Mouse (Mus musculus): Measurements from ENCODE around the gene Zfp385c. TPM values are rescaled to one million over a fixed set of nuclear protein-coding genes. Genes with fewer than 3 reads are reported as not detected.
"Not testable (repeated sequence)": the region's sequence is repeated elsewhere in the genome, so short reads cannot be mapped to it uniquely, and the experiment has no call there.

Gene Zfp385c
- polyA plus RNA-seq, 1 experiment from 2014 or later: not detected

DNA sequence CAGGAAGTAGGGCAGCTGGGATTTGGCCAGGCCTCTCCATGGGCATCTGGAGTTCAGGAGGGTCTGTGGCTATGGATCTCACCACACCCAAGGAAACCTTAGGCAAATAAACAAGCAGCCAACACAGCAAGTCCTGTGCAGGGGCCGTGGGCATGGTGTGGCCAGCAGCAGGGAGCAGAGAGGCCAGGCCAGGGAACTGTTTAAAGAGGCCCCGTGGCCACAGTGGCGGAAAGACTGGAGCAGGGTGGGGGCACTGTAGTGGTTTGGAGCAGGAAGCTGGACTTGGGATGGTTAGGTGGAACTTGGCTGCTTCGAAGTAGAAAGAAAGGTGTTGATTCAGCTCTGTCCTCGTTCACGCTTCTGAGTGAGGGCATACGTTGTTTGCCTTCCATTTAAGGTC, 5.0 kb downstream of the Zfp385c start:
- Histone ChIP-seq H3K9me3 (replicated peaks) (no peaks in the 10 kb centered on the region), H3K27ac (replicated peaks) (no peak overlapping the region), H3K27me3 (peaks cover 29% of the 10 kb centered on the region), H3K4me3 (replicated peaks) (no peak overlapping the region), H3K4me2 (no peak overlapping the region), H3K36me3 (replicated peaks) (no peaks in the 10 kb centered on the region), H3K4me1 (replicated peaks) (peaks cover 5% of the 10 kb centered on the region; the same call in 1 of the 2 replicates), H3K9ac (no peak overlapping the region)
- no peak for ATAC-seq (ENCODE audit: insufficient read depth)
- 61% methylated on average over 7 of the region's 7 CpGs for WGBS (ENCODE audit: insufficient replicate concordance)

DNA sequence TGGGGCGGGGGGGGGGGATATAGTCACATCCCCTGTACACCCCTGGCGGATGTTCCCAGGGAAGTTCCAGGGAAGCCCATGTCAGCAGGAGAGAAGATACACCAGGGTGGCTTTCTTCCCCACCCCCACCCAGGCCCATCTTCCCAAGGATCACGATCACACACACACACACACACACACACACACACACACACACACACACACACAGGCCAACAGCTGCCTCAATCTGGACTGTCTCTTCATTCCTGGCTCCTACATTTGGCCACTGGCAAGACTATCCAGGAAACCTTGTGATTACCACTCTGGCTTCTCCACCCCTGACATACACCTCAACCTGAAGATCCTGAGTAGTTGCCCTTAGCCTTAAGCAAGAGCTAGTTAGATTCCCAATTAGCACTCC, 6.9 kb downstream of the Zfp385c start:
- no peak for ATAC-seq (ENCODE audit: insufficient read depth)
- 60% methylated on average over 3 of the region's 3 CpGs for WGBS (ENCODE audit: insufficient replicate concordance)

GRCm38 (mm10) chr11:100684084-100684483, 8.2 kb downstream of the Zfp385c start:
- Histone ChIP-seq H3K9ac (no peak overlapping the region), H3K4me2 (no peak overlapping the region), H3K27me3 (peaks cover 5% of the 10 kb centered on the region; the same call in 1 of the 2 replicates), H3K9me3 (replicated peaks) (no peaks in the 10 kb centered on the region), H3K36me3 (replicated peaks) (no peaks in the 10 kb centered on the region), H3K4me1 (replicated peaks) (no peaks in the 10 kb centered on the region), H3K4me3 (replicated peaks) (no peak overlapping the region), H3K27ac (replicated peaks) (no peak overlapping the region)
- no peak for ATAC-seq (ENCODE audit: insufficient read depth)
- 57% methylated on average over 2 of the region's 2 CpGs for WGBS (ENCODE audit: insufficient replicate concordance)

More for the DNA sequence above, 6.9 kb downstream of the Zfp385c start:
- H3K4me2 ChIP-seq: no peak overlapping the region
- peaks cover 11% of the 10 kb centered on the region; the same call in 1 of the 2 replicates for H3K27me3 ChIP-seq
- no peaks in the 10 kb centered on the region for H3K9me3 ChIP-seq (replicated peaks)
- no peak overlapping the region for H3K9ac ChIP-seq
- no peaks in the 10 kb centered on the region for H3K4me1 ChIP-seq (replicated peaks)
- H3K4me3 ChIP-seq (replicated peaks): no peak overlapping the region
- no peaks in the 10 kb centered on the region for H3K36me3 ChIP-seq (replicated peaks)
- no peak overlapping the region for H3K27ac ChIP-seq (replicated peaks)

- Histone ChIP-seq H3K36me3 (replicated peaks) (no peaks in the 10 kb centered on the region), H3K4me2 (no peak overlapping the region), H3K27me3 (peaks cover 5% of the 10 kb centered on the region; the same call in 1 of the 2 replicates), H3K4me1 (replicated peaks) (no peaks in the 10 kb centered on the region), H3K9me3 (replicated peaks) (no peaks in the 10 kb centered on the region), H3K27ac (replicated peaks) (no peak overlapping the region), H3K4me3 (replicated peaks) (no peak overlapping the region), H3K9ac (no peak overlapping the region)
- WGBS (ENCODE audit: insufficient replicate concordance): 57% methylated on average over 5 of the region's 5 CpGs
- ATAC-seq (ENCODE audit: insufficient read depth): no peak
Observed at GRCm38 (mm10) chr11:100682526-100682925, 9.7 kb downstream of the Zfp385c start.

- Histone ChIP-seq H3K4me2 (no peak overlapping the region), H3K27me3 (peaks cover 2% of the 10 kb centered on the region; the same call in 1 of the 2 replicates), H3K9ac (no peak overlapping the region), H3K4me1 (replicated peaks) (no peaks in the 10 kb centered on the region), H3K27ac (replicated peaks) (no peak overlapping the region), H3K9me3 (replicated peaks) (no peaks in the 10 kb centered on the region), H3K4me3 (replicated peaks) (no peak overlapping the region), H3K36me3 (replicated peaks) (no peaks in the 10 kb centered on the region)
- WGBS (ENCODE audit: insufficient replicate concordance): 71% methylated on average over 5 of the region's 5 CpGs
- no peak for ATAC-seq (ENCODE audit: insufficient read depth)
Observed at GRCm38 (mm10) chr11:100681826-100682225, 10.4 kb downstream of the Zfp385c start.

- ATAC-seq (ENCODE audit: insufficient read depth): no peak
- H3K4me2 ChIP-seq: no peak overlapping the region
- WGBS (ENCODE audit: insufficient replicate concordance): 51% methylated on average over 7 of the region's 7 CpGs
- H3K36me3 ChIP-seq (replicated peaks): no peaks in the 10 kb centered on the region
- no peak overlapping the region for H3K4me3 ChIP-seq (replicated peaks)
- no peaks in the 10 kb centered on the region for H3K4me1 ChIP-seq (replicated peaks)
- H3K27ac ChIP-seq (replicated peaks): no peak overlapping the region
- peaks cover 34% of the 10 kb centered on the region for H3K27me3 ChIP-seq
- no peaks in the 10 kb centered on the region for H3K9me3 ChIP-seq (replicated peaks)
- no peak overlapping the region for H3K9ac ChIP-seq
Observed at GRCm38 (mm10) chr11:100677810-100678209, 14.4 kb downstream of the Zfp385c start.

GRCm38 (mm10) chr11:100673169-100673568, 19.1 kb downstream of the Zfp385c start:
- Histone ChIP-seq H3K27me3 (peaks cover 44% of the 10 kb centered on the region), H3K4me2 (no peak overlapping the region), H3K9ac (no peak overlapping the region), H3K4me1 (replicated peaks) (no peaks in the 10 kb centered on the region), H3K9me3 (replicated peaks) (no peaks in the 10 kb centered on the region), H3K27ac (replicated peaks) (no peak overlapping the region), H3K36me3 (replicated peaks) (no peaks in the 10 kb centered on the region), H3K4me3 (replicated peaks) (no peak overlapping the region)
- WGBS (ENCODE audit: insufficient replicate concordance): 10% methylated on average over 23 of the region's 23 CpGs
- no peak for ATAC-seq (ENCODE audit: insufficient read depth)

DNA sequence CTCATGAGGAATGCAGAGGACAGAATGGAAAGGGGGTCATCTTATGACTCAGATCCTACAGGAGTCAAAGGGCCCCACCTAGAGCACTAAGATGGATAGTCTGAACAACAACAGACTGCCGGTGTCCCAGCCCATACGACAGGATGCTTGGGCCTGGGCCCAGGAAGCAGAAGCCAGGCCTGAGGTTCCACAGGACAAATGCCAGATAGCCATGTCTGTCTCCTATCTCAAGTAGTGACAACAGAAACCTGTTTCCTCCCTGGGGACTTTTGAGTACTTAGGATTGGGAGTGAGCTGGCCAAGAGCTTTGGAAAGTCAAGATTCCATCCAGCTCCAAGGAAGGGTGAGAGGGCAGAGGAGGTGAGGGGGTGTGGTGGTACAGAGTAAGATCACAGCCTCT, 20.3 kb downstream of the Zfp385c start:
- Histone ChIP-seq H3K4me3 (replicated peaks) (no peak overlapping the region), H3K36me3 (replicated peaks) (no peaks in the 10 kb centered on the region), H3K4me1 (replicated peaks) (no peaks in the 10 kb centered on the region), H3K4me2 (no peak overlapping the region), H3K27ac (replicated peaks) (no peak overlapping the region), H3K27me3 (peaks cover 44% of the 10 kb centered on the region), H3K9ac (no peak overlapping the region), H3K9me3 (replicated peaks) (no peaks in the 10 kb centered on the region)
- ATAC-seq (ENCODE audit: insufficient read depth): no peak
- WGBS (ENCODE audit: insufficient replicate concordance): 46% methylated on average over 2 of the region's 2 CpGs

- no peak overlapping the region for H3K4me3 ChIP-seq (replicated peaks)
- 38% methylated on average over 1 of the region's 1 CpGs for WGBS (ENCODE audit: insufficient replicate concordance)
- ATAC-seq (ENCODE audit: insufficient read depth): no peak
Observed at GRCm38 (mm10) chr11:100671049-100671448, 21.2 kb downstream of the Zfp385c start.

GRCm38 (mm10) chr11:100659806-100660205, 32.4 kb downstream of the Zfp385c start:
- H3K4me3 ChIP-seq (replicated peaks): no peak overlapping the region
- H3K27ac ChIP-seq (replicated peaks): no peak overlapping the region
- no peaks in the 10 kb centered on the region for H3K9me3 ChIP-seq (replicated peaks)
- no peaks in the 10 kb centered on the region for H3K36me3 ChIP-seq (replicated peaks)
- WGBS (ENCODE audit: insufficient replicate concordance): 62% methylated on average over 10 of the region's 10 CpGs
- no peak for ATAC-seq (ENCODE audit: insufficient read depth)
- H3K4me1 ChIP-seq (replicated peaks): no peaks in the 10 kb centered on the region
- H3K9ac ChIP-seq: no peak overlapping the region
- H3K4me2 ChIP-seq: no peak overlapping the region
- H3K27me3 ChIP-seq: peaks cover 5% of the 10 kb centered on the region; the same call in 1 of the 2 replicates

More at GRCm38 (mm10) chr11:100671049-100671448, 21.2 kb downstream of the Zfp385c start:
- H3K4me2 ChIP-seq: no peak overlapping the region
- no peaks in the 10 kb centered on the region for H3K9me3 ChIP-seq (replicated peaks)
- H3K9ac ChIP-seq: no peak overlapping the region
- H3K27ac ChIP-seq (replicated peaks): no peak overlapping the region
- no peaks in the 10 kb centered on the region for H3K4me1 ChIP-seq (replicated peaks)
- peaks cover 42% of the 10 kb centered on the region for H3K27me3 ChIP-seq
- H3K36me3 ChIP-seq (replicated peaks): no peaks in the 10 kb centered on the region

DNA sequence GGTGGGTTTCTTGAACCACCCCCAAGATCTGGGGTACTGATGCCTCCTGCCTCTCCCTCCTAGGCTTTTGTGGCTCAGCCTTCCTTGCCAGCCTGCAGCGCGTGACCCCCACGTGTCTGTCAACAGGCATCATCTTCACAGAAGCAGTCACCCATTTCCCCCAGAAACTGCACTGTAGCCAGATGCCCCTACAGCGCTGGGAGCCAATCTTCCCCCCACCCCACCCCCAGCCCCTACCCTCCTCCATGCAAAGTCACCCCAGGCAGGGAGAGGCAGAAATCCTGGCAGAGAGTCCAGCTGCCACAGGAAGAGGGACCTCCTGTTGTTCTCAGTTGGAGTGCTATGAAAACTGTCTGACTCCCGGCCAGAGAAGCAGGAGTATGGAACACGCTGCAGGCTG, 35.8 kb downstream of the Zfp385c start:
- Histone ChIP-seq H3K9ac (no peak overlapping the region), H3K27me3 (peaks cover 13% of the 10 kb centered on the region), H3K4me2 (no peak overlapping the region), H3K4me1 (replicated peaks) (no peaks in the 10 kb centered on the region), H3K9me3 (replicated peaks) (no peaks in the 10 kb centered on the region), H3K4me3 (replicated peaks) (no peak overlapping the region), H3K27ac (replicated peaks) (no peak overlapping the region), H3K36me3 (replicated peaks) (no peaks in the 10 kb centered on the region)
- WGBS (ENCODE audit: insufficient replicate concordance): 26% methylated on average over 6 of the region's 6 CpGs
- ATAC-seq (ENCODE audit: insufficient read depth): no peak

GRCm38 (mm10) chr11:100655589-100655988, 36.7 kb downstream of the Zfp385c start:
- not testable (repeated sequence) for H3K27ac ChIP-seq (replicated peaks); H3K4me3 ChIP-seq (replicated peaks); ATAC-seq (ENCODE audit: insufficient read depth); H3K9me3 ChIP-seq (replicated peaks); H3K36me3 ChIP-seq (replicated peaks); H3K9ac ChIP-seq; H3K4me2 ChIP-seq; H3K4me1 ChIP-seq (replicated peaks)
- peaks cover 20% of the 10 kb centered on the region for H3K27me3 ChIP-seq
- 36% methylated on average over 3 of the region's 3 CpGs for WGBS (ENCODE audit: insufficient replicate concordance)
